Mouse (Mus musculus) c-Kit-positive CD71-positive TER-119-positive erythroid progenitor cells, embryonic 14.5 days (primary cell): ENCODE results near the gene Bcl2l1.

Experiments
- DNase-seq: peaks from one replicate; pipeline ENCODE4 v3.0.0-alpha.2; 2013; ENCODE audit warnings: low spot score

Gene Bcl2l1

GRCm38 (mm10) chr2:152772231-152772630 is 59.3 kb downstream of the Bcl2l1 start:
- DNase-seq = no peak

- DNase-seq = no peak
These were observed 60.0 kb downstream of the Bcl2l1 start for GRCm38 (mm10) chr2:152771571-152771970.

GRCm38 (mm10) chr2:152769677-152770076 is 61.9 kb downstream of the Bcl2l1 start:
- peak; percentile 67 for DNase-seq

- DNase-seq = peak; percentile 77
These were observed 63.8 kb downstream of the Bcl2l1 start for GRCm38 (mm10) chr2:152767618-152768271.

GRCm38 (mm10) chr2:152766387-152767123 is 65.0 kb downstream of the Bcl2l1 start:
- DNase-seq = peak; percentile 77

GRCm38 (mm10) chr2:152765045-152765674 is 66.4 kb downstream of the Bcl2l1 start:
- no peak for DNase-seq

GRCm38 (mm10) chr2:152764172-152765044 is 67.1 kb downstream of the Bcl2l1 start:
- DNase-seq = no peak

- DNase-seq = no peak
These were observed 68.2 kb downstream of the Bcl2l1 start for GRCm38 (mm10) chr2:152763310-152763709.

- no peak for DNase-seq
These were observed 73.2 kb downstream of the Bcl2l1 start for GRCm38 (mm10) chr2:152758351-152758750.

GRCm38 (mm10) chr2:152757478-152757877 is 74.0 kb downstream of the Bcl2l1 start:
- no peak for DNase-seq

GRCm38 (mm10) chr2:152756474-152757393 is 74.8 kb downstream of the Bcl2l1 start:
- no peak for DNase-seq

- DNase-seq = no peak
These were observed 77.4 kb downstream of the Bcl2l1 start, which contains the start of gene Cox4i2 for GRCm38 (mm10) chr2:152753944-152754711. Gene Cox4i2 (plus strand): TSS chr2:152754173.

- peak; percentile 76 for DNase-seq
These were observed 89.1 kb downstream of the Bcl2l1 start for GRCm38 (mm10) chr2:152742435-152742834.

- DNase-seq = no peak
These were observed 90.1 kb downstream of the Bcl2l1 start for GRCm38 (mm10) chr2:152741153-152742041.

GRCm38 (mm10) chr2:152740490-152740889 is 91.0 kb downstream of the Bcl2l1 start:
- DNase-seq = no peak

GRCm38 (mm10) chr2:152739842-152740260 is 91.7 kb downstream of the Bcl2l1 start:
- peak; percentile 62 for DNase-seq

GRCm38 (mm10) chr2:152739031-152739841 is 92.3 kb downstream of the Bcl2l1 start:
- DNase-seq = peak; percentile 12

GRCm38 (mm10) chr2:152738341-152738740 is 93.2 kb downstream of the Bcl2l1 start:
- no peak for DNase-seq
